Mouse (Mus musculus): ENCODE measurements around the gene Sv2a. TPM values are rescaled to one million over a fixed set of nuclear protein-coding genes. Genes with fewer than 3 reads are reported as not detected.
"Not testable (repeated sequence)": the region's sequence is repeated elsewhere in the genome, so short reads cannot be mapped to it uniquely, and the experiment has no call there.

Gene Sv2a
- total and polyA plus RNA-seq, 3 experiments: 3.4 to 5.4 (median 4.5) TPM

DNA sequence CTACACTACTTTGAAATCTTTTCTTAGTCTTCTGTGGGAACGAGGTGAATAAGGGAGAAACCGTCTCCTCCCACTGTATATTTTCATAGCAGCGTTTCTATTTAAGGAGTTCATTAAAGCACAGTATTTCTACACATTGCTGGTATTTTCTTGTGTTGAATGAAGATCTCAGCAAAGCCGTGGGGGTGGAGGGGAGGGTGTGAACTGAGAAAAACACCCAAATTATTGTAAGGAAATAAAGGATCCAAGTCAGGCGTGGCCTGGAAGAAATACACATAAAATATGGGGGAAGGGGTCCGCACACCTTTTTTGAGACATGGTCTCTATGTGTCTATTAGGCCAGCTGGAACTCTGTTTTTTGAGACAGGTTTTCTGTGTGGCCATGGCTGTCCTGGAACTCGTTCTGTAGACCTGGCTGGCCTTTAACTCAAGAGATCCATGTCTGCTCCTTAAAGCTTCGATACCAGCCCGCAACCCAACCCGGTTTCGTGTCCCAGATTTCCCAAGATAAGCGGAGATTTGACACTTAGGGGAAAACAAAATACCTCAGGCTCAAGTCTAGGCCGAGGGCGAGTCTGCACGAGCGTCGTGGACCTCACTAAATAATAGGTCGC, 9.3 kb upstream of the Sv2a start:
- Histone ChIP-seq H3K36me3 (ENCODE audit: control insufficient read depth, insufficient read depth, low read length) (peaks cover 14% of the 10 kb centered on the region), H3K27ac (peak overlapping the region; percentile 96), H3K4me3 (peak overlapping the region; percentile 96), H3K4me1 (ENCODE audit: control insufficient read depth, insufficient read depth, low read length) (peaks cover 9% of the 10 kb centered on the region), H3K79me2 (replicated peaks; ENCODE audit: control insufficient read depth, insufficient read depth, low read length) (no peaks in the 10 kb centered on the region; the same call in 1 of the 2 replicates), H3K27me3 (ENCODE audit: control insufficient read depth, insufficient read depth, low read length) (no peaks in the 10 kb centered on the region), H3K9ac (ENCODE audit: low read depth, low read length) (peak overlapping the region; percentile 91)
- intact Hi-C loops (cut with DNase I): no loop called here
- TF ChIP-seq CTCF (IDR thresholded peaks at IDR 0.05): no peak
- no peak for TF ChIP-seq EP300 (IDR thresholded peaks at IDR 0.05; ENCODE audit: insufficient read depth, low read depth, low read length)
- no peak for TF ChIP-seq POLR2A (IDR thresholded peaks at IDR 0.05; ENCODE audit: insufficient read depth, low read depth, low read length)
- 8% methylated on average over 18 of the region's 18 CpGs for WGBS
- no peak for DNase-seq

- peak; percentile 88 to 90 for DNase-seq
- peak; percentile 84 for TF ChIP-seq EP300 (IDR thresholded peaks at IDR 0.05; ENCODE audit: insufficient read depth, low read depth, low read length)
- TF ChIP-seq POLR2A (IDR thresholded peaks at IDR 0.05; ENCODE audit: insufficient read depth, low read depth, low read length): peak; percentile 97
- TF ChIP-seq CTCF (IDR thresholded peaks at IDR 0.05): no peak
- H3K36me3 ChIP-seq (ENCODE audit: control insufficient read depth, insufficient read depth, low read length): peaks cover 14% of the 10 kb centered on the region
These were observed 8.5 kb upstream of the Sv2a start, which contains the start of gene Sf3b4 for GRCm38 (mm10) chr3:96172197-96173178. Gene Sf3b4 (plus strand): TSS chr3:96172332.

GRCm38 (mm10) chr3:96173185-96173584, 7.8 kb upstream of the Sv2a start:
- peaks cover 14% of the 10 kb centered on the region for H3K36me3 ChIP-seq (ENCODE audit: control insufficient read depth, insufficient read depth, low read length)
- intact Hi-C loops (cut with DNase I): no loop called here
- H3K27me3 ChIP-seq (ENCODE audit: control insufficient read depth, insufficient read depth, low read length): no peaks in the 10 kb centered on the region
- no peak overlapping the region; the same call in 1 of the 2 replicates for H3K9ac ChIP-seq (ENCODE audit: low read depth, low read length)
- peak overlapping the region; percentile 96 for H3K4me3 ChIP-seq
- no peak for TF ChIP-seq POLR2A (IDR thresholded peaks at IDR 0.05; ENCODE audit: insufficient read depth, low read depth, low read length)
- no peak for TF ChIP-seq CTCF (IDR thresholded peaks at IDR 0.05)
- no peak for TF ChIP-seq EP300 (IDR thresholded peaks at IDR 0.05; ENCODE audit: insufficient read depth, low read depth, low read length)
- no peak overlapping the region for H3K27ac ChIP-seq
- no peak for DNase-seq
- no peaks in the 10 kb centered on the region; the same call in 1 of the 2 replicates for H3K79me2 ChIP-seq (replicated peaks; ENCODE audit: control insufficient read depth, insufficient read depth, low read length)
- WGBS: 35% methylated on average over 7 of the region's 7 CpGs
- peaks cover 7% of the 10 kb centered on the region for H3K4me1 ChIP-seq (ENCODE audit: control insufficient read depth, insufficient read depth, low read length)

More at GRCm38 (mm10) chr3:96172197-96173178, 8.5 kb upstream of the Sv2a start, which contains the start of gene Sf3b4:
- H3K27ac ChIP-seq: peak within 1 kb of the TSS; percentile 96
- H3K79me2 ChIP-seq (replicated peaks; ENCODE audit: control insufficient read depth, insufficient read depth, low read length): no peaks in the 10 kb centered on the region; the same call in 1 of the 2 replicates
- intact Hi-C loops (cut with DNase I): no loop called here
- peak within 1 kb of the TSS; percentile 91 for H3K9ac ChIP-seq (ENCODE audit: low read depth, low read length)
- peak within 1 kb of the TSS; percentile 96 for H3K4me3 ChIP-seq
- H3K27me3 ChIP-seq (ENCODE audit: control insufficient read depth, insufficient read depth, low read length): no peaks in the 10 kb centered on the region
- H3K4me1 ChIP-seq (ENCODE audit: control insufficient read depth, insufficient read depth, low read length): peaks cover 9% of the 10 kb centered on the region
- WGBS: under 1% methylated on average over 55 of the region's 58 CpGs

GRCm38 (mm10) chr3:96174042-96174441, 6.9 kb upstream of the Sv2a start:
- not testable (repeated sequence) for DNase-seq; H3K4me3 ChIP-seq; H3K27ac ChIP-seq; H3K27me3 ChIP-seq (ENCODE audit: control insufficient read depth, insufficient read depth, low read length); H3K9ac ChIP-seq (ENCODE audit: low read depth, low read length); H3K79me2 ChIP-seq (replicated peaks; ENCODE audit: control insufficient read depth, insufficient read depth, low read length); H3K4me1 ChIP-seq (ENCODE audit: control insufficient read depth, insufficient read depth, low read length)
- intact Hi-C loops (cut with DNase I): loop anchor here (2.0 kb wide), 1 partner anchor 45 kb away; the partner anchor contains the start of genes Bola1 and Hist2h2ab
- peaks cover 14% of the 10 kb centered on the region for H3K36me3 ChIP-seq (ENCODE audit: control insufficient read depth, insufficient read depth, low read length)
- WGBS: 82% methylated on average over 4 of the region's 4 CpGs

DNA sequence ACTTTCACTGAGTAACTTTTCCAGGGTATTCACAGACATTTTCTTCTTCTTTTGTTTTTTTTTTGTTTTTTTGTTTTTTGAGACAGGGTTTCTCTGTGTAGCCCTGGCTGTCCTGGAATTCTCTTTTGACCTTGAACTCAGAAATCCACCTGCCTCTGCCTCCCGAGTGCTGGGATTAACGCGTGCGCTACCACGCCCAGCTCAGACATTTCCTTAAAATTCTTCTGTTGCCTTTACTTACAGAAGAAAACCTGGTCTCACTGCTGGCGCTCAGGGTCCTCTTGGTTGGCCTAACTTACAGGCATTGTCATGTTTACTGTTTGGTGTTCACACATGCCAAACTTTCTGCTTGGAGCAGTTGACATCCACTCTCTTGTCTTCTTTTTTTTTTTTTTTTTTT, 5.7 kb upstream of the Sv2a start:
- TF ChIP-seq CTCF (IDR thresholded peaks at IDR 0.05): no peak
- TF ChIP-seq POLR2A (IDR thresholded peaks at IDR 0.05; ENCODE audit: insufficient read depth, low read depth, low read length): no peak
- TF ChIP-seq EP300 (IDR thresholded peaks at IDR 0.05; ENCODE audit: insufficient read depth, low read depth, low read length): no peak
- Histone ChIP-seq H3K79me2 (replicated peaks; ENCODE audit: control insufficient read depth, insufficient read depth, low read length) (no peaks in the 10 kb centered on the region; the same call in 1 of the 2 replicates), H3K4me3 (no peak overlapping the region), H3K36me3 (ENCODE audit: control insufficient read depth, insufficient read depth, low read length) (peaks cover 14% of the 10 kb centered on the region), H3K4me1 (ENCODE audit: control insufficient read depth, insufficient read depth, low read length) (peaks cover 8% of the 10 kb centered on the region), H3K9ac (ENCODE audit: low read depth, low read length) (no peak overlapping the region), H3K27me3 (ENCODE audit: control insufficient read depth, insufficient read depth, low read length) (no peaks in the 10 kb centered on the region), H3K27ac (no peak overlapping the region)
- 88% methylated on average over 6 of the region's 6 CpGs for WGBS
- DNase-seq: no peak
- intact Hi-C loops (cut with DNase I): loop anchor here (2.0 kb wide), 1 partner anchor 44 kb away; the partner anchor contains the start of genes Bola1 and Hist2h2ab

Data from heart, adult 2 months (tissue).